Mouse (Mus musculus) right cerebral cortex, postnatal 36 days (tissue): ENCODE results near the gene Ncapg2.

Source experiments
- DNase-seq, 2 experiments: peaks; one replicate each; pipeline ENCODE4 v3.0.0; 2022; ENCODE audit warnings: low spot score in 2 of 2, mixed read lengths in 1 of 2

Ncapg2 gene

GRCm38 (mm10) chr12:116405045-116405835 is at the start of gene Ncapg2:
Ncapg2 (plus strand) TSS chr12:116405402.
- DNase-seq, result peak; percentile 96

DNA sequence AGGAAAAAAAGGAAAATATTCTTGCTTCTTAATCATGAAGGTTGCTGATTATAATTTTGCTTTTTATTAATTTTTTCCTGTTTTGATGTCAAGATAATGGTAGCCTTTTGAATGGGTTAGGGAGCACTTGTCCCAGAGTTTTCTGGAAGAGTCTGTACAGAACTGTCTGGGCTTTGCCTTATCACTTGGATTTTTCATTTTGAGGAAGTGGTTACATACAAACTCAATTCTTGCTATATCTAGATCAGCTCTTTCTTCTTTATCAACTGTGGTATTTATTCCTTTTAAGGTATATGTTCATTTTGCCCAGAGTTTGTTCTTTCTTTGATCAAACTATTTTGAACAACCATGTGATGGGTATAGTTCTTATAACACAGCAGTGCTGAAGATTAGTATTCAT is 43.1 kb upstream of the Ncapg2 start:
- DNase-seq, result no peak

DNA sequence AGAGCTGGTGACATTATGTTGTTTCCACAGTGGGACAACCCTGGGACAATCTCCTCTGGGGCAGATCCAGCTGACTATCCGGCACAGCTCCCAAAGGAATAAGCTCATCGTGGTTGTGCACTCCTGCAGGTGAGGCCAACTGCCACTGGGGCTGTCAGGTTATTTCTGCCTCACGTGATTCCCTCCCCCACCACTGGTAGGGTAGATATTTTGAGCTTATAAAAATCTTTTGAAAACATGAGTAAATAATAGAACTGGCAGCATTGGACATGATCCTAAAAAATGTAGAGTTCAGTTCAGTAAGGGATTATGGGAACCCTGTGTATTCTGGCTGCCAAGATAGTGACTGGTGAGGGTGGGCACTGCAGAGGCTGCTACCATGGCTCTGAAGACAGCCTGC is 38.3 kb upstream of the Ncapg2 start:
- DNase-seq, result no peak

GRCm38 (mm10) chr12:116367346-116367745 is 37.9 kb upstream of the Ncapg2 start:
- DNase-seq, result no peak

- DNase-seq, result no peak
Observed at GRCm38 (mm10) chr12:116368857-116369256, 36.3 kb upstream of the Ncapg2 start.

DNA sequence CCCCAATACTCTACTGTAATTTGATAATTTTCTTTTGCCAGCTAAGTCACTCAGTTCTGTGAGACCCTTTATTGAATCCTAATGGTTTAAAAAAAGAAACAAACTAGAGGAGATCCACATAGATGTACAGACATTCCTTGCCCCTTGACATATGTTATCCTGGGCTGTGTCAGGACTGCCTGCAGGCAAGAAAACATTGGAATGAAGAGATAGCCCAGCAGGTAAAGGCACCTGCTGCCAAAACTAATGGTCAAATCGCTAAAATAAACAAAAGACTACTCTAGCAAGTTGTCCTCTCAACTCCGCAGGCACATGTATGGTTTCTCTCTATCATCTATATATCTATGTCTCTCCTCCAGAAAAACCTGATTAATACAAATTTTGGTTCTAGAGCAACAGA is 22.1 kb upstream of the Ncapg2 start:
- DNase-seq, result no peak

DNA sequence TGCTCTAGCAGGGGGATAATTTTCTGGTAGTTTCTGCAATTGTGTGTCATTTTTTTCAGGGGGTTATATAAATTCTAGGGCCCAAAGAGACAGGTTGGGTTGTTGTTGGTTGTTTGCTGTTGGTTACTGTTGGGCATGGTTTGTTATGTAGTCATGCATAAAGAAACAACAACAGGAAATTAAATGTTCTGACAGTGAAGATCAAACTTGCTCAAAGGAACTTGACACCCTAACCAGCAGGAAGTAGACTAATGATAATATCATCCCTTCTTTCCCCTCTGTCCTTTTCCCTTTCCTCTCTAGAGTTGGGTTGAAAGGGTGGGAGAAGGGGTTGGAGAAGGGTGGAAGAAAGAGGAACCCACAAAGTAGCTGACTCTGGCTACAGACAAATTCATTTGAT is 21.2 kb upstream of the Ncapg2 start:
- DNase-seq, result no peak

DNA sequence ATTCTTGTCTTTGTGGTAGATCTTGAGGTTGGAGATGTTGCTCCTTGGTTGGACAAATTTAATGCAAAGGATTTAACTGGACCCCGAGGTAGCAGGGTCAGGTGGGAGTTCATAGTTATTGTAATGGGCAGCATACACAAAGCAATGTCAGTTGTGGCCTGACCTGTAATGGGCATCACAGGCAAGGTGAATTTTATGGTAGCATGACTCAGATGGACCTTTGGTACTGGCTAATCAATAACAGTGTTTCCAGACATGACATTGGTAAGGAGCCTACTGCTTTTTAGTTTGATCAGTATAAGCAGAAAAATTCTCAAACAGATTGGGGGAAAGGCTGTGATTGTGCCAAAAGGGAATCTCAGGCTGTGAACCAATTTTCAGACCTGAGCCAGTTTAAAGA is 18.4 kb upstream of the Ncapg2 start:
- DNase-seq, result no peak

DNA sequence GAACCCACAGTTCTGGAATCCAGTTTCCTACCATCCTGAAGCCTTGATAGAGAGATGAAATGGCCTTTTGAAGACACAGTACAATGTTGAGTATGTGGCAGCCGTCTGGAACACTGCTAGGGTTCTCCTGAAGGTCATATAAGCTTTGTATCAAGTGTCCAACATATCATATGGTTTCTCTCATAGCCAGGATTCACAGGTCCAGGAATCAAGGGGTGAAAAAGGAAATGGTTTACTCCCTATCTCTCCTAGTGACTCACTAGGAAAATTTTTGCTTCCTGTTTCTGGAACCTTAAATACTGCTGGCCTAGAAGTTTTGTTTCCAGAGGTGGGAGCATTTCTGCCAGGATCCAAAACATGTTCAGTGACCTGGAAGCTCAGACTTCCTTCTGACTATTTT is 15.3 kb upstream of the Ncapg2 start:
- no peak for DNase-seq

- DNase-seq, result no peak
Observed at GRCm38 (mm10) chr12:116394327-116394726, 10.9 kb upstream of the Ncapg2 start.

DNA sequence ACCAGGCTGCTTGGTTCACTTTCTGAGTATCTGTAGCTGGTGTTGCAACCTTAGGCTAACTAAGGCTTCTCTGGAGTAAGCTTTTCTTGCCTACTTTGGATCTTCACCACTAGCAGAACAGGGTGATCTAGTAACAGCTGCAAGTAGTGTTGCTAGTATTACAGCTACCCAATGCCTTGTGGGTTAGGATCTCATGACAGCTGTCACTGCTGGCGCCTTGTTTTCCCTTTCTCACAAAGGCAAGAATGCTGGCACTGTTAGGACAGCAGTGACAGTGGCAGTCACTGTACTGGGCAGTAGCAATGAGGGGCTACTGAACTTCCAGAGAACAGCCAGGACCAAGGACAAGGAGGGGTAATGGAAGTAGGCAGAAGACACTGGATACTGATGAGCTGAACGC is 9.9 kb upstream of the Ncapg2 start:
- no peak for DNase-seq

GRCm38 (mm10) chr12:116396072-116396695 is 9.0 kb upstream of the Ncapg2 start:
- DNase-seq, result no peak

GRCm38 (mm10) chr12:116404012-116404679 is 1.1 kb upstream of the Ncapg2 start:
- DNase-seq, result peak; percentile 5 to 6

DNA sequence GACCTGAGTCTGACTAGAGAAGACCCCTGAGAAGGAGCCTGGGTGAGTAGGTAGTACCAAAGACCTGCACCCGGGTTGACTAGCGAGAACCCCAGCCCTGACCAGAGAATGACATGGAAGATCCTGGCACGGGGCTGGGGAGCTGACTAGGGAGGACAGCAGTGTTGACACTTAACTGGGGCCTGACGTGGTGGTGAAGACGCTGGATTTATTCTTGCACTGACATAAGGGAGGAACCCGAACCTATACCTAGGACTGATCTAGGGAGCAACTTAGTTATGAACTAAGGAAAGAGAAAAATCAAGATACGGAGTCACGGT is 594 bp downstream of the Ncapg2 start:
- DNase-seq, result no peak

DNA sequence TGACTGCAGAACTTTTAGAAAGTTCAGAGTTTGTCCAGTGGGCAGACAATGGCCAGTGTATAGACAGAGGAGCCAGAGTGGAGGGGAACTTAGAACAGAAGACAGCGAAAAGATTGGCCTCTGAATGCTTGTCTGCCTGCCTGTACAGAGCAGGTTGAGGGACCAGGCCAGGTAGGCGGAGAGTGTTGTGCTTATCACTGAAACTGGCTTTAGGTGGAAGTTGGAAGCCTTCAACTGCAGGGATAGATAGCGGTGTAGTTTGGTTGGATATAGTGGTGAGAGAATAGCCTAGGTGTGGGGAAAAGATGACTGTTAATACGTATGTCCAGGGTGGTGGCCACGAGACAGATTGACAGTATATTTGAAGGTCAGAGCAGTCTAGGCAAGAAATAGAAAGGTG is 2.7 kb downstream of the Ncapg2 start:
- no peak for DNase-seq

- no peak for DNase-seq
Observed at GRCm38 (mm10) chr12:116414941-116415340, 9.7 kb downstream of the Ncapg2 start.

DNA sequence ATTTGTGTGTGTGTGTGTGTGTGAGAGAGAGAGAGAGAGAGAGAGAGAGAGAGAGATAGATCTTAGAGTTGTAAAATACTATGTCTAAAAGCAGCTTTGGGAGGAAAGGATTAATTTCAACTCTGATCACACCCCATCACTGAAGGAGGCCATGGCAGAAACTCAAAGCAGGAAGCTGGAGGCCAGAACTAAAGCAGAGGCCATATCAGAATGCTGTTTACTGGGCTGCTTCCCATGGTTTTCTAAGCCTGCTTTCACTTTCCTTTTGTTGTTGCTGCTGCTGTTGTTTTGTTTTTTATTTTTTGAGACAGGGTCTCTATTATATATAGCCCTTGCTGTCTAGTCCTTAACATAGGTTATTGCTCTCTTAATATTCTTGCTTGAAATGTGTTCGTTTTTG is 11.3 kb downstream of the Ncapg2 start:
- DNase-seq, result no peak

GRCm38 (mm10) chr12:116421656-116422055 is 16.5 kb downstream of the Ncapg2 start:
- DNase-seq, result no peak

GRCm38 (mm10) chr12:116425392-116425791 is 20.2 kb downstream of the Ncapg2 start:
- no peak for DNase-seq

- DNase-seq, result no peak
Observed at GRCm38 (mm10) chr12:116433742-116434141, 28.5 kb downstream of the Ncapg2 start.

GRCm38 (mm10) chr12:116435232-116435631 is 30.0 kb downstream of the Ncapg2 start:
- DNase-seq, result no peak

GRCm38 (mm10) chr12:116436125-116436524 is 30.9 kb downstream of the Ncapg2 start:
- no peak for DNase-seq

DNA sequence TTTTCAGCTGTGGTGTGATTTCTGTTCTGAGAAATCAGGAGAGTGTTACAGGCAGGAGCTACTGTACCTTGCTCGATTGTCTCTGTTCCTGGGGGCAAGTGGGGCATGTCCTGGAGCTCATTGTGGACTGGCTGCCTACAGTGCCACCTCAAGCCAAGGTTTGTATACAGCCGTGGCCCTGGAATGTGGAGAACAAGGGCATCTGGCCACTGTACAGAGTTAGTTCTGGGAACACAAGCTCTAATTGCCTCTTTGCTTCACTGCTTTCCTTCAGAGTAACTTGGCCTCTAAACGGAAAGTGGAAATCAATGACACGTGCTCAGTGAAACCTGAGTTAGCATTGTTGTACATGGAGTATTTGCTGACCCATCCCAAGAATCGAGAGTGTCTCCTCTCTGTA is 33.4 kb downstream of the Ncapg2 start:
- no peak for DNase-seq
